Mouse (Mus musculus): ENCODE measurements around the gene Rsrc2.

Rsrc2 gene

DNA sequence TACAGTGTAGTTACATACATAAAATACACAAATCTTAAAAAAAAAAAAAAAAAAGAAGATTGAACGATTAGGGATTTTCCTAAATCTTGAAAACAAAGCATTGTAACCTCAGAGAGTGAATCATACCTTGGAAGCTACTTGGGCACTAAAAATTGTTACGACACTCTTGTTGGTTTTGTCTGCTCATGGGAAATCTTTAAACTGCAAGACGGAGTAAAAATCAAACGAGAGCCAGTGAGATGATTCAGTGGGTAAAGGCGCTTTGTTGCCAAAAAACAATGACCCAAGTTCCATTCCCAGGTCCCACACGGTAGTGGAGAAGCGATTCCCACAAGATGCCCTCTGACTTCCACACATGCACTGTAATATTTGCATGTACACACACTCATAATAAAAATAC lies 53.0 kb downstream of the Rsrc2 start:
- no peak for DNase-seq

DNA sequence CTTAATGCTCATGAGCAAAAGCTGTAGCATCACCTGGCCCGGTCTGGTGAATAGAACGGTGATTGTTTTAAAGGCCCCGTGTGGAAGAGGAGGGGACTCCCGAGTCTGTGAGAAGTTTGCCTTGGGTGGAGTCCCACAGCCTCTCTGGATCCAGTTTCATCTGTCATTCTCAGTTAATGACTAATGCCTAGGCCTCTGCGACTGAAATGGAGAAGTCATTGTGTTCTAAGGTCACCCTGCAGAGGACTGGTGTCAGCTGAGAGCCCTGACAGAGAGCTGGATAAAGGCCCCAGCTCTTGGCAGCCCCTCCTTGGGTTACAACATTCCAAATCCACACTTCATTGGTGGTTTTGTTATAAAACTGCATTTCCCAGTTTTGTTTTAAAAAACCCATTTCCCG lies 54.7 kb downstream of the Rsrc2 start:
- no peak for DNase-seq

DNA sequence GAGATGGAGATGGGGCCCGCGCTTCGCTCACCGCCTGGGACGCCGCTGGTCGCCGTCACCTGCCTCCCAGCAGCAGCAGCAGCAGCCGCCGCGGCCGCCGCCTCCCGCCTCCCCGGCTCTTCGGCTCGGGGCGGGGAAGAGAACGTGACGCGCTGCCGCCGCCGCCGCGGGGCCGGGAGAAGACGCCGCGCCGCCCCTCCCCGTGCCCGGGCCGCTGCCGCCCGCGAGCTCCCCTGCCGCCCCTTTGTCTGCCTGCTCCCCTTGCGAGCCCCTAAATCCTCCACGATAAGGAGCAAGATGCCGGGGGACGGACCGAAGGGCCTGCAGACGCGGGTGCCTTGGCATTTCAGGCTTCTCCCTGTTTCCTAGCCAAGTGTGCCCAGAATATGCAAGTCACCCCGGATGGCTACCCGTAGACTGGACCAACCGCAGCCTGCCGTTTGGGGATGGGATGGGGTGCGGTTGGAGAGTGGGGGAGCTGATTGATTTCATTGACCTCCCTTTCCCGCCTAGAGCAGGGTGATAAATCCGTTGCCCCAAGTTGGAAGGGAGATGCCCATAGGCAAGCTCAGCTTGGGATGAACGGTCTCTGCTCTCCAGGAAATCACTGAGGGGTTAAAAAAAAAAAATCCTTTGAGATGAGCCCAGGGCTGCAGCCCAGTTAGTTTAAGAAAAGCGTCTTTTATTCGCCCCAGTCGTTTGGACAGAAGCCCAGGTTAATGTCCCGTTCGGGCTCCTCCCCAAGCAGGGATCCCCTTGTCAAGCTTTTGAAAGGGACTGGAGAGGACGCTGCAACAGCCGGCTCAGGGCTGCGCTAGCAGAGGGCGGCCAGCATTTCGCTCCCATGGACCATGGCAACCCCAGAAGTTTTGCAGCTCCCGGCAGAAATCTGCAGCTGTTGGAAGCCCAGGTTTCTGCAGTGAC lies 64.7 kb downstream of the Rsrc2 start, which contains the start of gene Clip1:
Clip1 (minus strand) TSS at position 398 of the 924 bp plus-strand sequence.
- peak; percentile 85 to 88 for DNase-seq

DNA sequence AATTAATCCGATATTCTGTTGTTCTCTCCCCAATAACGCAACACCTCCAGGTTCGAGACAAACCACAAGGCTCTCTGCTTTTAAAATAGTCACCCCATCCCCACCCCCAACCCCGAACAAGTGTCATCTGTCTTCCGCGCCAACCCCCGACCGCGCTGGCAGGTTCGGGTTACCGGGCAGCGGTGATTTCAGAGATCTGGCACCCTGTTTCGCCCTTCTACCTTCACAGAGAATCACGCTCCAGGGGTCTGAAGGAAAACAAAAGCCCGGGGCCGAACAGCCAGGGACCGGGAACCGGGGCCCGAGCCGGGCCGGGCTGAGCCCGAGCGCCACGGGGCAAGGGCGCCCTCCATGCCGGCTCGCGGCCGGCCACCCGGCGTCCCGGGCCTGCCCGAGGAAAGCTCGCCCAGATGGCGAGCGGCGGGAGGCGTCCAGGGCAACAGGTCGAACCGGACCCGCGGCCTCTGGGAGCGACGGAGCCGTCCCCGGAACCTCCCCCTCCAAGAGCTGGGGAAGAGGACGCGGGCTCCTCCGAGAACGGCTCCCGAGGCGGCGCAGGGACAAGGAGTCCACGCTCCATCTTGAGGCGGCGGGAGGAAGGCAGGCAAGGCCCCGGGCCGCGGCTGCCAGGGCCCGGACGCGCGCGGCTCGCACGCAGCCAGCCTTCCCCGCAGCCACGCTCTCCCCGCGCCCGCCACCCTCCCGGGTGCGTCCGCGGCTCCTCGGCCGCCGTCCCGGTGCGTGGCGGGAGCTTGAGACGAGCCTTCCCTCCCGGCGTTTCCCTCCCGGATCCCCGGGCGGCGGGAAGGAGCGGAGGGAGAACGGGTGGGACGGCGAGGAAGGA lies 65.6 kb downstream of the Rsrc2 start:
- DNase-seq: peak; percentile 85 to 86

DNA sequence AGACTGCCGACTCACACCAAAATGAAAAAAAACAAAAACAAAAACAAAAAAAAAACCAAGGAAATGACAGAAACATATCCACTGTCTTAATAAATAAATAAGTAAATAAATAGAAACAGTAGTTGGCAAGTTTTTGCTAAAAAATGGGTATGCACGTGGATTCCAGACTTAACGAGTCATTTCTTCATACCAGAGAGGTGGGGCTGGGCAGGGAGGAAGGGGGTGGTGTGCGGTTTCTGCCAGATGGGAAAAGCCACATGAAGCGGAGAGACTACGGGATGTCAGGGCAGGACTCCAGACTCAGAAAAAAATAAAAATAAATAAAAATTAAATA lies 66.2 kb downstream of the Rsrc2 start:
- DNase-seq: no peak

DNA sequence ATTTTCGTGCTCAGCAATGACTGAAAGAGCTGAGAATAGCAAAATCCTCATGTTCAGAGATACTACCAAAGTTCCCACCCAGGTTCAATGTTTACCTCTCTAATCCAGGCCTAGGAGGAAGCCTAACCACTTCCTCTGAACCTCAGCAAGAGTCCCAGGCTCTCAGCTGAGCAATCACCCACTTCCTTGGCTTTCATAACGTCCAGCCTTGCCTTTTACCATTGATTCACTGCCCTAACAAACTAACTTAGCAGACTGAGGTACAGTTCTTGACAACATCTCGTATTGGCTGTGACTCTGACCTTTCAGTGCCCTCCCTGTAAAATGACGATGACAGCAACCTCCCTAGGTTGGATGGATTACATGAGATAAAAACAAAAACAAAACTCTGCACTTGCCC lies 66.8 kb downstream of the Rsrc2 start:
- DNase-seq: no peak

DNA sequence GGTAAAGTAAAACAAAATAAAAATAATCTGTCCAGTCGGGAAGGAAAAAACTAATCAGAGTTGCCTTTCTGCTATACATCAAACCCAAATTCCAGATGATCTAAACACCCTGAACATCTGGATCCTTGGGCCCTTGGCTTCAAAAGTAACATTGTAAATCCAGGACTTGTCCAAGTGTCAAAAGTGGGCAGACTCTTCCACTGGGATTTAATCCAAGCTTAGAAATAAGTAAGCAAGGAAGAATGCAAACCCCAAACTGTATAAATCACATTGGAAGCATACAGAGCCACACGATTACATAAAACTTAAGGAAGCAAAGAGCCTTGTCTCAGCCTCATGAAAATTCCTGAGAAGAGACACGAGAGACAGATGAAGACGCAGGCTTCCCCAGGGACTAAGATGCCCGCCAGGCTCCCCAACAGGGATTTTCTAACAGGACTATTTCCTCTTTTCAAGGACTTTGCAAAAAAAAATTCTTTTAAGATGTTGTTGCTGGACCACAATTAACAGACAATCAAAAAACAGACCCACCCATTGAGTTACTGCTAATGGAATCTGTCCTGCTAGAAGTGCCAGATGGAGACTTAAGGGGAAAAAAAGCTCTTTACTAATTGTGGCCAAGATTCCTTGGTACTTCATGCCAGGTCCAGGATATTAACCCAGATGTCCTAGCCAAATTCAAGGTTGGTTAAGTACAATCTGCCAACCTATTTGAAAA lies 69.5 kb downstream of the Rsrc2 start:
- peak in 1 of 2 experiments; percentile 52 for DNase-seq

DNA sequence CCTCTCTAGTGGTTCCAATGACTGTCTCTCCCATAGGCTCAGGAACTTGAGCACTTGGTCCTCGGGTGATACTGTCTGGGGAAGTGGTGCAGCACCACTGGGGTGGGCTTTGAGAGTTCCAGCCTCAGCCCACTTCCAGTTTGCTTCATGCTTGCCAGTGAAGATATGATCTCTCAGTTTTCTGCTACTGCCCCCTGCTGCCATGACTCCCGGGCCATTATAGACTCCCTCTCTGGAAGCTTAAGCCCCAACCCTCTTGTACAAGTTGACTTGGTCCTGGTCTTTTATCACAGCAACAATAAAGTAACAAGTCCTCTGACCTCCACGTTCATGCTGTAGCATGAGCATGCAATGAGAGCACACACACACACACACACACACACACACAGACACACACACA lies 70.1 kb downstream of the Rsrc2 start:
- peak in 1 of 2 experiments; percentile 29 for DNase-seq
